Mouse (Mus musculus): ENCODE results near the gene Abhd12.

The Abhd12 gene

DNA sequence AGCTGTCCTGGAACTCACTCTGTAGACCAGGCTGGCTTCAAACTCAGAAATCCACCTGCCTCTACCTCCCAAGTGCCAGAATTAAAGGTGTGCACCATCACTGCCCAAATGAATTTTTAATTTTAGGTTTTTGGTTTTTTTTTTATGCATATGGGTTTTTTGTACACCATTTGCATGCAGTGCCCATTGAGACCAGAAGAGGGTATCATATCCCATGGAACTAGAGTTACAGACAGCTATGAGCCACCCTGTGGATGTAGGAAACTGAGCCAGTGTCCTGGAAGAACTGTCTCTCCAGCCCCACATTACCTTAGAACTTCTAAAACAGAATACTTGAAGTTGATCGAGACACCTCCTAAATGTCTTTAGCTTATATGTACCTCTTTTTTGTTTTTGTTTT is 101.5 kb downstream of the Abhd12 start:
- 100% methylated on average over 1 of the region's 1 CpGs for WGBS

GRCm38 (mm10) chr2:150800616-150801015 is 103.9 kb downstream of the Abhd12 start:
- 90% methylated on average over 5 of the region's 5 CpGs for WGBS

DNA sequence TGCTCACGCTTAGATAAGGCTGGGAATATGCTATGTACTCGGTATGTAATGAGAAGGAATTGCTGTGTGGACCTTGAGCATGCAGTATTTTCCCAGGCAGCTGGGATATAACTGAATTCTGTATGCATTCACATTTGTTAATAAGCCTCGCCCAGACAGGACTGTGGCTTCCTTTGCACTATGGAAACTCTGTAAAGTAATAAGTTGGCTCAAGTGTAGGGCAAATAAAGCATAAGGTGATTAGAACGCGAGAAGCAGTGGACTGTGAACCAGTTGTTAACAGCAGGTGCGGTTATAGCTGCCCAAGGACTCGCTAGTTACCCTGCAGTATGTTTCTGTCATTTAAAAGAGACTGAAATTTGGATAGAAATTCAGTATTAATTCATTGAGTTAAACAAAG is 106.5 kb downstream of the Abhd12 start:
- WGBS: 85% methylated on average over 7 of the region's 7 CpGs

DNA sequence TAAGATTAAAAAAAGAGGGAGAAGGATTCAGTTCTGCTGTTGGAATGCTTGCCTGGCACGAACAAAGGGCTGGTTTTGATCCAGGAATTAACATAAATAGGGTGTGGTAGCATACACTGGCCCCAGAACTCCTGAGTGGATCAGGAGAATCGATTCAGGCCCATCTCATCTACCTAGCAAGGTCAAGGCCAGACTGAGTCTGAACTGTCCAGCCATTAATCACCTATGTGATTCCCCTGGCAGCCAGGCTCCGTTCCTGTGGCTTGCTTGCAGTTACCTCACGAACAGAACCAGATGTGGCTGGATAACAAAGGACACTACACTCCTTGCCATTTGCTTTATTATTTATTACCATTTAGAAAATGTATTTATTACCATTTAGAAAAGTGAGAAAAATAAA is 111.2 kb downstream of the Abhd12 start:
- WGBS: 73% methylated on average over 4 of the region's 4 CpGs

GRCm38 (mm10) chr2:150788768-150789550 is 115.6 kb downstream of the Abhd12 start:
- 32% methylated on average over 4 of the region's 4 CpGs for WGBS

DNA sequence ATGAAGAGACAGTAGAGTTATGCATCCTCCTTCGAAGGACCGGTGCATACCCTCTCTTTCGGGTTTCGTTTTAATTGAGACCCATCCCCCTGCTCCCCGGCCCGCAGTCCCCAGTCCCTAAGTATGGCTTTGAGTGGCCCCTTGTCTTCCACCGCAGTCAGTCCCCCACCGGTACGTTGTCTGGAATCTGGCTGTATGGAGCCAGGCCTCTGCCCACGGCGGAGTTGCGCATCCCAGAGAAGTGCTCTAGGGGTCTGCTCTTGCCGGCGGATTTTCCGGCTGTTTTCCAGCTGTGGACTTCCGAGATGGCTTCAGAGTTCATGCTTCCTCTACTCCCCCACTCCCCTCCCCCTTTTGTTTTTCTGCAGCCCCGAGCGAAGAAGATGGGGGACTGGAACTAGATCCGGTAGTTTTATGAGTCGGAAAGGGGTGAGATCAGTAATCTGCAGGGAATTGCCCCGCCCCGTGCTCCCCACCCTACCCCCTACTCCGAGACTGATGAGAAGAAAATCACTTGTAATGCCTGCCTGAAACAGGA is 117.2 kb downstream of the Abhd12 start:
- 2% methylated on average over 23 of the region's 23 CpGs for WGBS

GRCm38 (mm10) chr2:150786251-150787180 is 118.0 kb downstream of the Abhd12 start, which contains the start of gene Pygb:
TSS of gene Pygb (plus strand) at chr2:150786735.
- WGBS: 2% methylated on average over 55 of the region's 58 CpGs

GRCm38 (mm10) chr2:150782801-150783200 is 121.7 kb downstream of the Abhd12 start:
- WGBS: 92% methylated on average over 2 of the region's 2 CpGs

All from cerebral cortex, adult 2 months (tissue).